Mouse (Mus musculus) cerebellum, adult (tissue): ENCODE measurements at regions not wholly inside any gene's neighbourhood (a gene's known extent, or its start where the extent isn't known, plus 50 kb on each side); places are given as distances from the start of the nearest gene placed in this dataset.
A peak's percentile ranks its signal among the peaks of the same experiment; 100 is the strongest.

Experiments
- ATAC-seq: cut with Nextera tagmentation; 2 replicates; pipeline ENCODE4 v1.9.2; 2017; ENCODE audit warnings: mild to moderate bottlenecking, moderate library complexity, mixed read lengths; ENCODE audit not compliant: insufficient number of reproducible peaks, low FRiP score, low TSS enrichment

DNA sequence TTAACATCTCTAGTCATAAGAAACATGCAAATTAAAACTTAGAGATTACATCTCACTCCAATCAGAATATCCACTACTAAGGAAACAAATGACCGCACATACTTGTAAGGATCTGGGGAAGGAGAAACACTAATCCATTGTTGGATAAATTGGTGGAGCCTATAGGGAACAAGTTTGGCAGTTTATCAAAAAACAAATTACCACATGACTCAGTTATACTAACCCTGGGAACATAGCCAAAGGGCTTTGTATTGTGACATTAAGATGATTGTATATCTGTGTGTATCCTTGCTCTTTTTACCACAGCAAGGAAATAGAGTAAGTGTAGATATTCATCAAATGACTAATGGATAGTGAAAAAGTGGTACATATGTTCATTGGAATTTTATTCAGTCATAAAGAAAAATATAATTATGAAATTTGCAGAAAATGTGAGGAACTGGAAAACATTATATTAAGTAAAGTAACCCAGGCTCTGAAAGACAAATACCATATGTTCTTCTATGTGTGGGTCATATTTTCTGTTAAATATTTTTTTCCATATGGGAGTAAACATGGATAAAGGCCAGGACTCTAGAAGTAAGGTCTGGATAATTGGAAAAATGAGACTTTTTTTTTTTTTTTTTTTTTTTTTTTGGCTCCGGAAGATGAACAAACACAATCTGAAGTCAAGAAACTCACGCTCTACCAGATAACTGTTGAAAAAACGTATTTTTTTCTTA lies 430.6 kb downstream of the Dmac1 start:
- ATAC-seq = no peak

DNA sequence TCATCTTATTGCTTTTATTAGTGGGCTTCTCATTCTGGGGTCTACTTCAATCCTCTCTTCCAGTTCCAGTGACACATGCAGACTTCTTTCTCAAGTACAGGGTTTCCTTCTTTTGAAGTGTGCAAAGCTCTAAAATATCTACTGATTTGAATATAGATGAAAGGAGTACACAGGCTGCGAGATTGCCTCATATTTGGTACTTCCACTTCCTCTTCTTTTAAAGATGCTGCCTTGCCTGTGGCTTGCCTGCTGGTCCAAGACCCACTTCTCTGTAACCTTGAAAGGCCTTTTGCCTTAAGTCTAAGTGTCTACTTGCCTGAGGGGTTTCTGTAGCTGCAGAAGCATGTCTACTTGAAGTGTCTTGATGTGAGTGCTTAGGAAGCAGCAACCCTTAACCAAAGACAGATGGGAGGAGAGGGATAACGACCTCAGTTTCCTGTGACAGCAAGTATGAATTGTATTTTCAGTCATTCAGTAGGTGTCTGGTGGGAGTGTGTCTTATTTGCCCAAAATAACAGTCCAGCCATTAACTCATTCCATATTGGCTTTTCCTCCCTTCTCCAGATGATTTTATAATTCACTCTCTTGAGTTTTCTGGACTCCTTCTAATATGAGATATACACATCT lies 479.8 kb downstream of the Dmac1 start:
- ATAC-seq = no peak

DNA sequence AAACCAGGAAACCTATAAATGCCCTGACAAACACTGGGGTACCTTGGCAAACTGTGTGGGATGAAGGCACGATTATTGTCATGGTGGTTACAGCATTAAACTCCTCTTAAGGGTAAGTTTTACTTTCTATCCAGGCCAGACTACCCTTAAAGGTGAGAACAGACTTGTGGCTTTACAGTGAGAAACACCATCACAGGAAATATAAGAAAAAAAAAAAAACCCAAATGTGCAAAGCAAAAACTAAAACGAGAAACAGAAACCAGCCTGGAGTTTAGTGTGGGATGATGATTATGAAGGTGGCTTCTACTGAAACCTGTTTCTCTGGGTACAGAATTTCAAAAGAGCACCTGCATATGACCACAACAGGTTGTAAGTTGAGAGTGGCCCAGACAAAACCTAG lies 480.6 kb downstream of the Dmac1 start:
- no peak for ATAC-seq

DNA sequence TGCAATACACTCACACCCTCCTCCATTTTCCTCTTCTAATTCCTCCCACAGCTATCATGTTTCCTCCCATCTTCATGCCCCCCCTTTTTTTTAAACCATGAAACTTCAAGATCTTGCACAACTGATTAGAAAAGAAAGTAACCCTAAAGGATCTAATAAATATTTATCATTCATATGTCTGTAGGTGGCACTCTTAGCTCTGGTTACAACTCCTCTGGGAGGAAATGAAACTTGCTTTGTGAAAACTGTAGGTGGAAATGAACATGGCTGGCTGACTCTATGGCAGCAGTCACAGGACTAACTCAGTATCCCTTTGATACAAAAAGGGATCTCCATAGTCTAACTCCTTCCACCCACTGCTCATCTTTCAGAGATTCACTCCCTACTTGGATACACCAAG lies 481.4 kb downstream of the Dmac1 start:
- peak; percentile 36; the same call in 1 of the 2 replicates for ATAC-seq

DNA sequence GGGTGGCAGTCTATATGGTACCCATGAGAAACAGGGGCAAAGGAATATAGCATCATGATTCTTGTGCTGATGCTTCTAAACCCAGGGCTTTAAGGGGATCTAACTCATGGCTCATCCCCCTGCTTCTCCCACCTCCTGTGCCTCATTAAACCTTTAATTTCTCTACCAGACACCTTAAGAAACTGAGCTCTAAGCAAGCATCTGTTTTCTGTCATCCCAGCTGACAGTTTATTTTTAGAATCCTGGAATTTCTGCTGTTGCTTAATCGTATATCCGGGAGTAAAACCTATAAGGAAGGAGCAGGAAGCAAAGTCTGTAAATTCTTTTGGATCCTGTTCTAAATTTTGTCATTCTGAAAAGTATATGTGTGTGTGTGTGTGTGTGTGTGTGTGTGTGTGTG lies 505.7 kb downstream of the Kdm4c start:
- ATAC-seq = no peak

DNA sequence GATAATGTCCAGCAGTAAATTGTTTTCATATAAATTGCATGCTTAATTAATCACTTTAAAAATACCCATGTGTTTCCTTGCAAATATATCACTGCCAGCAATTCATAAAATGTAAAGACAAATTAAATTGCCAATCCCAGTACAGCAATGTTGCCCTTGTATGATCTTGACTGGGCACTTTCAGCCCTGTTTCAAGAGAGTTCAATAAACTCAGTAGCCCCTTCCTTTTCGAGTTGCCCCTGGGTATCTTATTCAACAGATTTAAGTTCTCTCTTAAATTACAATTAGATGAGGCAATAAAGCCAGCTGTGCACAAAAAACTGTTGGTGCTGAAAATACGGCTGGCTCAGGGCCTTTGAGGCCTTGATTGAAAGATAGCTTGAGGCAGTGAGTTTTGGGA lies 497.3 kb downstream of the Kdm4c start:
- no peak for ATAC-seq
